Mouse (Mus musculus) intestine, postnatal 0 days (tissue): Measurements from ENCODE around the gene Hmgb2. TPM values are rescaled to one million over a fixed set of nuclear protein-coding genes. Genes with fewer than 3 reads are reported as not detected.
"Not testable (repeated sequence)": the region's sequence is repeated elsewhere in the genome, so short reads cannot be mapped to it uniquely, and the experiment has no call there.

Source experiments
- ATAC-seq: fragments of 200-750 bp; cut with Nextera tagmentation; 2 replicates; pipeline ENCODE4 v1.8.0; 2017; ENCODE audit warnings: mild to moderate bottlenecking, moderate TSS enrichment, moderate library complexity
- H3K27ac ChIP-seq: fragments of 300-500 bp; sonication (generic); 2 replicates; pipeline ENCODE4 v1.5.1; 2014; ENCODE audit warnings: mild to moderate bottlenecking, low read depth, low read length, moderate library complexity
- H3K27me3 ChIP-seq: fragments of 300-500 bp; sonication (generic); replicated peaks from 2 replicates; pipeline ENCODE4 v1.6.1; 2014; ENCODE audit warnings: low read length, mixed read lengths; ENCODE audit not compliant: control insufficient read depth, insufficient read depth
- H3K36me3 ChIP-seq: fragments of 300-500 bp; sonication (generic); 2 replicates; pipeline ENCODE4 v1.6.1; 2014; ENCODE audit warnings: mild to moderate bottlenecking, moderate library complexity; ENCODE audit not compliant: control insufficient read depth, insufficient read depth
- H3K4me1 ChIP-seq: fragments of 300-500 bp; sonication (generic); replicated peaks from 2 replicates; pipeline ENCODE4 v1.6.1; 2014; ENCODE audit warnings: antibody characterized with exemption, low read length, mixed read lengths; ENCODE audit not compliant: control insufficient read depth, insufficient read depth
- H3K4me2 ChIP-seq: fragments of 300-500 bp; sonication (generic); replicated peaks from 2 replicates; pipeline ENCODE4 v1.6.1; 2014; ENCODE audit warnings: low read depth, mild to moderate bottlenecking, moderate library complexity
- H3K4me3 ChIP-seq: fragments of 300-500 bp; sonication (generic); 2 replicates; pipeline ENCODE4 v1.5.1; 2014; ENCODE audit warnings: low read depth, low read length
- H3K9ac ChIP-seq: fragments of 300-500 bp; sonication (generic); 2 replicates; pipeline ENCODE4 v1.6.1; 2014; ENCODE audit warnings: mild to moderate bottlenecking, low read depth, low read length
- H3K9me3 ChIP-seq: fragments of 300-500 bp; sonication (generic); 2 replicates; pipeline ENCODE4 v1.6.1; 2016; ENCODE audit warnings: mixed run types; ENCODE audit not compliant: control insufficient read depth
- CTCF ChIP-seq: sonication (generic); IDR thresholded peaks from 2 replicates; pipeline ENCODE4 v1.5.1; 2016; ENCODE audit warnings: low read depth, mild to moderate bottlenecking, control low read depth, antibody characterized with exemption, moderate library complexity
- WGBS: fragments of 180-500 bp; shearing (Covaris S2); extraction: QIAGEN DNeasy Blood & Tissue Kit; methylation state at CpG from one replicate; pipeline ENCODE4 v1.1.7; 2014; 5-methylcytosine and 5-hydroxymethylcytosine counted together
- polyA plus RNA-seq: library from polyadenylated mRNA; unstranded; fragments of >200 nt; fragmentation: Nextera tagmentation; extraction: Ambion mirVana; gene quantifications from 2 replicates; pipeline ENCODE4 v1.2.1, GENCODE M21; 2015

The Hmgb2 gene
- polyA plus RNA-seq, 1 experiment from 2014 or later = 201 TPM

GRCm38 (mm10) chr8:57489366-57489765 is 22.3 kb upstream of the Hmgb2 start:
- Histone ChIP-seq H3K4me3 (no peak overlapping the region), H3K4me1 (0 out of 2 replicates have a peak, but pooled peaks cover 5% of the 10 kb centered on the region), H3K9ac (no peak overlapping the region), H3K27ac (peak overlapping the region; percentile 57), H3K27me3 (no peaks in the 10 kb centered on the region), H3K4me2 (no peak overlapping the region), H3K36me3 (no peaks in the 10 kb centered on the region), H3K9me3 (no peaks in the 10 kb centered on the region)
- WGBS = 93% methylated on average over 1 of the region's 1 CpGs
- ATAC-seq = no peak
- no peak for TF ChIP-seq CTCF

DNA sequence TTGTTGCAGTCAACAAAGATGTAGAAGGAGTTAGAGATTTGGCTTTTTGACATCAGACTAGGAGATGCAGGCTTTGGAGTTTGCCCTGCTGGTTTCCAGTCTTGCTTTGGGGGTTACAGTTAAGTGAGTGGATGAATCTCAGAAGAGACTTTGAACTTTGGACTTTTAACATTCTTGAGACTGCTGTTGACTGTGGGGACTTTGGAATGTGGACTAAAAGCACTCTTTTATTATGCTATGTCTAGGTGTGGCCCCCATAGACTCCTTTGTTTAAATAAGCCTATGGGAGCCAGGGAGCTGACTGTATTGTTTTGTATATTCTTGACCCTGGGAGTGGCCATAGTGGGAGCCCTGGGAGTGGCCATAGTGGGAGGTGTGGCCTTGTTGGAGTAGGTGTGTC is 21.8 kb upstream of the Hmgb2 start:
- Histone ChIP-seq H3K36me3 (no peaks in the 10 kb centered on the region), H3K4me2 (no peak overlapping the region), H3K27me3 (no peaks in the 10 kb centered on the region), H3K9ac (no peak overlapping the region), H3K4me1 (0 out of 2 replicates have a peak, but pooled peaks cover 5% of the 10 kb centered on the region), H3K27ac (peak overlapping the region; percentile 57), H3K9me3 (no peaks in the 10 kb centered on the region), H3K4me3 (no peak overlapping the region)
- peak; percentile 75 for ATAC-seq
- TF ChIP-seq CTCF = no peak

DNA sequence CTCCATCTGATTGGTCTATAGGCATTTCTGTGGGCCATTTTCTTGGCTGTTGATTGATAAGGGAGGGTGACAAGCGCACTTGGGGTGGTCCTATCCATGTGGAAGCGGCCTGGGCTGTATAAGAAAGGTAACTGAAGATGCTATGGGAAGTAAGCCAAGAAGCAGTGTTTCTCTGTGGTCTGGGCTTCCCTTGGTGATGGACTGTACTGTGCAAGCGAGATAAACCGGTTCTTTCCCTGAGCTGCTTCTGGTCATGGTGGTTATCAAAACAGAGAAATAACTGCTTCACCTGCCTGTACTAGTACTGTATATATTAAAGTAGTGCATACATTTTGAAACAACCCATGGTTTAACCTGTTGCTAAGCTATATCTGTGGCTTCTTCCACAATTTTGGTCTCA is 19.8 kb upstream of the Hmgb2 start:
- 93% methylated on average over 4 of the region's 4 CpGs for WGBS

GRCm38 (mm10) chr8:57498494-57498846 is 13.2 kb upstream of the Hmgb2 start:
- Histone ChIP-seq H3K4me3 (no peak overlapping the region), H3K27ac (no peak overlapping the region), H3K9ac (0 out of 2 replicates have a peak overlapping the region, but pooled peaks have one; percentile 3), H3K36me3 (no peaks in the 10 kb centered on the region), H3K9me3 (no peaks in the 10 kb centered on the region), H3K4me2 (peak overlapping the region; percentile 51), H3K4me1 (0 out of 2 replicates have a peak, but pooled peaks cover 9% of the 10 kb centered on the region), H3K27me3 (no peaks in the 10 kb centered on the region)
- 0 out of 2 replicates have a peak, but pooled peaks have one; percentile 31 for ATAC-seq
- TF ChIP-seq CTCF = no peak
- WGBS = 43% methylated on average over 8 of the region's 8 CpGs

More for the DNA sequence above, 19.8 kb upstream of the Hmgb2 start:
- H3K4me2 ChIP-seq = no peak overlapping the region
- H3K4me3 ChIP-seq = no peak overlapping the region
- H3K27me3 ChIP-seq = no peaks in the 10 kb centered on the region
- no peaks in the 10 kb centered on the region for H3K9me3 ChIP-seq
- H3K36me3 ChIP-seq = no peaks in the 10 kb centered on the region
- TF ChIP-seq CTCF = no peak
- H3K27ac ChIP-seq = no peak overlapping the region
- ATAC-seq = no peak
- H3K9ac ChIP-seq = no peak overlapping the region
- H3K4me1 ChIP-seq = no peaks in the 10 kb centered on the region

GRCm38 (mm10) chr8:57498847-57499511 is 12.7 kb upstream of the Hmgb2 start:
- WGBS = 37% methylated on average over 17 of the region's 17 CpGs
- H3K4me1 ChIP-seq = 0 out of 2 replicates have a peak, but pooled peaks cover 9% of the 10 kb centered on the region
- peak overlapping the region; percentile 51 for H3K4me2 ChIP-seq
- no peak for TF ChIP-seq CTCF
- no peak overlapping the region for H3K27ac ChIP-seq
- H3K27me3 ChIP-seq = no peaks in the 10 kb centered on the region
- 0 out of 2 replicates have a peak, but pooled peaks have one; percentile 43 for ATAC-seq
- 0 out of 2 replicates have a peak overlapping the region, but pooled peaks have one; percentile 3 for H3K9ac ChIP-seq
- no peaks in the 10 kb centered on the region for H3K36me3 ChIP-seq
- H3K4me3 ChIP-seq = no peak overlapping the region; the same call in 1 of the 2 replicates
- H3K9me3 ChIP-seq = no peaks in the 10 kb centered on the region

- no peak overlapping the region for H3K9ac ChIP-seq
- H3K4me1 ChIP-seq = 0 out of 2 replicates have a peak, but pooled peaks cover 6% of the 10 kb centered on the region
- H3K36me3 ChIP-seq = no peaks in the 10 kb centered on the region
- ATAC-seq = no peak
- H3K27ac ChIP-seq = no peak overlapping the region
- TF ChIP-seq CTCF = peak; percentile 90
- H3K4me3 ChIP-seq = no peak overlapping the region
- H3K27me3 ChIP-seq = no peaks in the 10 kb centered on the region
- WGBS = 53% methylated on average over 5 of the region's 5 CpGs
- no peak overlapping the region for H3K4me2 ChIP-seq
- no peaks in the 10 kb centered on the region for H3K9me3 ChIP-seq
These were observed 8.1 kb upstream of the Hmgb2 start for GRCm38 (mm10) chr8:57503641-57504040.

DNA sequence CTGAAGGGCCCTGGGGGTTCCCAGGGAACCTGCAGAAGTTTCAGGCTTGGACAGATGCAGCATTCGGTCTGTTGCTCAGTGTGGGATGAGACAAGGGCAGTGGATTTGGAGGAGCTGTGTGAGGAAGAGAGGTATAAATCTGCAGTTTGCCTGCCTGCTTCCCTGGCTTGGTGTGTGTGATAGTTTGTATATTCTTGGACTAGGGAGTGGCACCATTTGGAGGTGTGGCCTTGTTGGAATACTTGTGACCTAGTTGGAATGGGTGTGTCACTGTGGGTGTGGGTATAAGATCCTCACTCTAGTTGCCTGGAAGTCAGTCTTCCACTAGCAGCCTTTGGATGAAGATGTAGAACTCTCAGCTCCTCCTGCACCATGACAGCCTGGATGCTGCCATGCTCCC is 6.2 kb upstream of the Hmgb2 start:
- H3K4me2 ChIP-seq, H3K4me1 ChIP-seq, H3K9ac ChIP-seq, H3K9me3 ChIP-seq, H3K4me3 ChIP-seq, H3K36me3 ChIP-seq, H3K27ac ChIP-seq, H3K27me3 ChIP-seq, ATAC-seq: not testable (repeated sequence)
- 76% methylated on average over 1 of the region's 1 CpGs for WGBS
